9 mouse cellular contexts compared by ENCODE assay signal in genomic region chr5:105684861-105685600, GRCm38 (mm10). TPM values are rescaled to one million over a fixed set of nuclear protein-coding genes. Genes with fewer than 3 reads are reported as not detected.
A peak's percentile ranks its signal among the peaks of the same experiment; 100 is the strongest.
DNase-seq lines count a peak whose midpoint lies in the region; ATAC-seq lines count a peak whose summit lies in the region.
"Had no signal": no experiment of that assay in that cellular context is flagged by ENCODE, and none has a peak within 500 bp of the region (broad histone marks: within the 10 kb centered on the region; RNA-seq: fewer than 3 reads in every experiment).

No protein-coding gene starts in this region.

- no peaks in the 10 kb centered on the region for H3K27me3 ChIP-seq in splenic B cell, adult 2 months (ENCODE audit: control insufficient read depth, insufficient read depth, low read length, poor library complexity, severe bottlenecking)
- H3K27me3 ChIP-seq: embryonic facial prominence, embryonic 13.5 days had no signal

- DNase-seq in A20 (ENCODE audit: low read depth, low spot score), result peak; percentile 94
- peak; percentile 73 for DNase-seq in adrenal gland, adult 2 months
- DNase-seq in embryo, embryonic 11 days, result peak; percentile 91
- DNase-seq in kidney, adult 11 months, result peak; percentile 64
- peak; percentile 81 for DNase-seq in left cerebral cortex, postnatal 4 days
- peak; percentile 94 for DNase-seq in naive thymus-derived CD4-positive, alpha-beta T cell, adult 2 months (ENCODE audit: low read depth)
- DNase-seq in splenic B cell, adult 2 months (ENCODE audit: low read depth, low spot score), result peak; percentile 95

- peak; percentile 74 for ATAC-seq in granulocyte monocyte progenitor cell, adult 5-6 weeks (replicated peaks; ENCODE audit: poor library complexity, severe bottlenecking)

- intact Hi-C loops in left cerebral cortex, postnatal 4 days (cut with DNase I), result loop anchor here (2.0 to 10.0 kb wide), 2 partner anchors 184 to 280 kb away; no protein-coding TSS in a partner anchor

- no peaks in the 10 kb centered on the region for H3K36me3 ChIP-seq in splenic B cell, adult 2 months (ENCODE audit: control insufficient read depth, insufficient read depth, low read length, poor library complexity, severe bottlenecking)
- H3K36me3 ChIP-seq: embryonic facial prominence, embryonic 13.5 days had no signal

RNA-seq across cellular contexts. Expression of gene Lrrc8d, which starts 14.7 kb away (rescaled TPM):
- 100 to 1,000 TPM; 105 to 127 TPM for total RNA-seq in adrenal gland, adult 2 months (2021)
- 20.4 and 31.8 TPM in 2 replicates for polyA plus RNA-seq in adrenal gland, adult 2 months (2012; rRNA removed)
- total RNA-seq in granulocyte monocyte progenitor cell, adult 5-6 weeks (2014; fragmentation: Nextera tagmentation), result 44.6 and 45.0 TPM in 2 replicates
- 15.5 and 15.7 TPM in 2 replicates for total RNA-seq in granulocyte monocyte progenitor cell, adult 5-6 weeks (2017)
- 10 to 100 TPM; 60.2 to 62.3 TPM for total RNA-seq in left cerebral cortex, postnatal 4 days (2021)

Comparison
In these comparisons a context has a peak if more than half of its experiments do, and no peak if none do; other contexts are left out.
1. Peak in every context shown above with its lines: DNase-seq and ATAC-seq.